Mouse (Mus musculus): ENCODE measurements around the gene Arhgap42. TPM values are rescaled to one million over a fixed set of nuclear protein-coding genes. Genes with fewer than 3 reads are reported as not detected.

Arhgap42 gene
- polyA plus RNA-seq, 1 experiment from 2014 or later, result 13.7 TPM

- no peak for ATAC-seq
- 78% methylated on average over 7 of the region's 7 CpGs for WGBS (ENCODE audit: insufficient replicate concordance)
- no peak for DNase-seq
Observed at GRCm38 (mm10) chr9:9144301-9145121, 94.4 kb downstream of the Arhgap42 start.

GRCm38 (mm10) chr9:9143102-9143501, 95.8 kb downstream of the Arhgap42 start:
- Histone ChIP-seq H3K27ac (ENCODE audit: low read depth) (no peak overlapping the region), H3K4me1 (ENCODE audit: insufficient read depth) (no peaks in the 10 kb centered on the region), H3K36me3 (replicated peaks; ENCODE audit: insufficient read depth, low read length) (no peaks in the 10 kb centered on the region), H3K9ac (replicated peaks) (no peak overlapping the region), H3K4me2 (ENCODE audit: low read depth, low read length) (no peak overlapping the region), H3K4me3 (ENCODE audit: low read depth, low read length) (no peak overlapping the region), H3K9me3 (ENCODE audit: low read length) (no peaks in the 10 kb centered on the region), H3K27me3 (ENCODE audit: insufficient read depth, low read length) (no peaks in the 10 kb centered on the region)
- TF ChIP-seq CTCF (IDR thresholded peaks at IDR 0.05; ENCODE audit: low read depth) (no peak), EP300 (IDR thresholded peaks at IDR 0.05; ENCODE audit: low read depth) (no peak)
- WGBS (ENCODE audit: insufficient replicate concordance), result 76% methylated on average over 5 of the region's 5 CpGs
- no peak for DNase-seq
- ATAC-seq, result no peak

More at GRCm38 (mm10) chr9:9144301-9145121, 94.4 kb downstream of the Arhgap42 start:
- no peak overlapping the region for H3K27ac ChIP-seq (ENCODE audit: low read depth)
- TF ChIP-seq EP300 (IDR thresholded peaks at IDR 0.05; ENCODE audit: low read depth) (no peak), CTCF (IDR thresholded peaks at IDR 0.05; ENCODE audit: low read depth) (no peak)
- H3K36me3 ChIP-seq (replicated peaks; ENCODE audit: insufficient read depth, low read length), result no peaks in the 10 kb centered on the region
- H3K9ac ChIP-seq (replicated peaks), result no peak overlapping the region
- H3K4me2 ChIP-seq (ENCODE audit: low read depth, low read length), result no peak overlapping the region
- H3K27me3 ChIP-seq (ENCODE audit: insufficient read depth, low read length), result no peaks in the 10 kb centered on the region
- no peak overlapping the region for H3K4me3 ChIP-seq (ENCODE audit: low read depth, low read length)
- no peaks in the 10 kb centered on the region for H3K9me3 ChIP-seq (ENCODE audit: low read length)
- no peaks in the 10 kb centered on the region for H3K4me1 ChIP-seq (ENCODE audit: insufficient read depth)

- no peaks in the 10 kb centered on the region for H3K27me3 ChIP-seq (ENCODE audit: insufficient read depth, low read length)
- TF ChIP-seq EP300 (IDR thresholded peaks at IDR 0.05; ENCODE audit: low read depth) (no peak), CTCF (IDR thresholded peaks at IDR 0.05; ENCODE audit: low read depth) (no peak)
- ATAC-seq (no peak), DNase-seq (no peak)
- no peaks in the 10 kb centered on the region for H3K36me3 ChIP-seq (replicated peaks; ENCODE audit: insufficient read depth, low read length)
- no peak overlapping the region for H3K4me2 ChIP-seq (ENCODE audit: low read depth, low read length)
- H3K9ac ChIP-seq (replicated peaks), result no peak overlapping the region
- H3K4me1 ChIP-seq (ENCODE audit: insufficient read depth), result no peaks in the 10 kb centered on the region
- no peak overlapping the region for H3K4me3 ChIP-seq (ENCODE audit: low read depth, low read length)
- no peaks in the 10 kb centered on the region for H3K9me3 ChIP-seq (ENCODE audit: low read length)
- 65% methylated on average over 7 of the region's 7 CpGs for WGBS (ENCODE audit: insufficient replicate concordance)
- no peak overlapping the region for H3K27ac ChIP-seq (ENCODE audit: low read depth)
Observed at GRCm38 (mm10) chr9:9142561-9142960, 96.3 kb downstream of the Arhgap42 start.

GRCm38 (mm10) chr9:9142144-9142543, 96.8 kb downstream of the Arhgap42 start:
- H3K4me3 ChIP-seq (ENCODE audit: low read depth, low read length), result no peak overlapping the region
- TF ChIP-seq EP300 (IDR thresholded peaks at IDR 0.05; ENCODE audit: low read depth), result no peak
- no peak for TF ChIP-seq CTCF (IDR thresholded peaks at IDR 0.05; ENCODE audit: low read depth)
- ATAC-seq (no peak), DNase-seq (no peak)
- no peaks in the 10 kb centered on the region for H3K27me3 ChIP-seq (ENCODE audit: insufficient read depth, low read length)
- H3K4me2 ChIP-seq (ENCODE audit: low read depth, low read length), result no peak overlapping the region
- no peaks in the 10 kb centered on the region for H3K36me3 ChIP-seq (replicated peaks; ENCODE audit: insufficient read depth, low read length)
- WGBS (ENCODE audit: insufficient replicate concordance), result 69% methylated on average over 1 of the region's 1 CpGs
- no peak overlapping the region for H3K9ac ChIP-seq (replicated peaks)
- H3K27ac ChIP-seq (ENCODE audit: low read depth), result no peak overlapping the region
- H3K4me1 ChIP-seq (ENCODE audit: insufficient read depth), result no peaks in the 10 kb centered on the region
- H3K9me3 ChIP-seq (ENCODE audit: low read length), result no peaks in the 10 kb centered on the region

- 80% methylated on average over 4 of the region's 4 CpGs for WGBS (ENCODE audit: insufficient replicate concordance)
- no peak for DNase-seq
Observed at GRCm38 (mm10) chr9:9128996-9129694, 109.8 kb downstream of the Arhgap42 start.

GRCm38 (mm10) chr9:9127041-9127755, 111.7 kb downstream of the Arhgap42 start:
- no peak for ATAC-seq

More at GRCm38 (mm10) chr9:9128996-9129694, 109.8 kb downstream of the Arhgap42 start:
- peaks cover 3% of the 10 kb centered on the region; the same call in 1 of the 2 replicates for H3K4me1 ChIP-seq (ENCODE audit: insufficient read depth)
- no peaks in the 10 kb centered on the region for H3K9me3 ChIP-seq (ENCODE audit: low read length)
- no peak overlapping the region for H3K4me2 ChIP-seq (ENCODE audit: low read depth, low read length)
- H3K4me3 ChIP-seq (ENCODE audit: low read depth, low read length), result no peak overlapping the region
- no peak for TF ChIP-seq CTCF (IDR thresholded peaks at IDR 0.05; ENCODE audit: low read depth)
- no peak for TF ChIP-seq EP300 (IDR thresholded peaks at IDR 0.05; ENCODE audit: low read depth)
- H3K27me3 ChIP-seq (ENCODE audit: insufficient read depth, low read length), result no peaks in the 10 kb centered on the region
- no peak overlapping the region for H3K27ac ChIP-seq (ENCODE audit: low read depth)
- H3K9ac ChIP-seq (replicated peaks), result no peak overlapping the region
- ATAC-seq, result no peak
- no peaks in the 10 kb centered on the region for H3K36me3 ChIP-seq (replicated peaks; ENCODE audit: insufficient read depth, low read length)

More at GRCm38 (mm10) chr9:9127041-9127755, 111.7 kb downstream of the Arhgap42 start:
- Histone ChIP-seq H3K27me3 (ENCODE audit: insufficient read depth, low read length) (no peaks in the 10 kb centered on the region), H3K4me3 (ENCODE audit: low read depth, low read length) (no peak overlapping the region), H3K27ac (ENCODE audit: low read depth) (no peak overlapping the region), H3K4me1 (ENCODE audit: insufficient read depth) (peaks cover 3% of the 10 kb centered on the region; the same call in 1 of the 2 replicates), H3K9me3 (ENCODE audit: low read length) (no peaks in the 10 kb centered on the region), H3K4me2 (ENCODE audit: low read depth, low read length) (no peak overlapping the region), H3K9ac (replicated peaks) (no peak overlapping the region), H3K36me3 (replicated peaks; ENCODE audit: insufficient read depth, low read length) (no peaks in the 10 kb centered on the region)
- DNase-seq, result no peak
- WGBS (ENCODE audit: insufficient replicate concordance), result 49% methylated on average over 4 of the region's 4 CpGs
- TF ChIP-seq CTCF (IDR thresholded peaks at IDR 0.05; ENCODE audit: low read depth), result no peak
- TF ChIP-seq EP300 (IDR thresholded peaks at IDR 0.05; ENCODE audit: low read depth), result no peak

All from liver, postnatal 0 days (tissue).